Mouse (Mus musculus): Measurements from ENCODE around the gene Gm47995.

GRCm38 (mm10) chr1:151243332-151243731 lies 45.1 kb downstream of the Gm47995 start:
- TF ChIP-seq EP300 (IDR thresholded peaks at IDR 0.05; ENCODE audit: low read depth) (no peak), CTCF (IDR thresholded peaks at IDR 0.05; ENCODE audit: low read depth) (no peak)

Data from liver, postnatal 0 days (tissue).